Mouse (Mus musculus) heart, postnatal 0 days (tissue): ENCODE measurements at regions not wholly inside any gene's neighbourhood (a gene's known extent, or its start where the extent isn't known, plus 50 kb on each side); places are given as distances from the start of the nearest gene placed in this dataset.

Experiments used
- CTCF ChIP-seq: IDR thresholded peaks from 2 replicates; pipeline ENCODE4 v1.5.1; 2016; ENCODE audit warnings: antibody characterized with exemption, control low read depth, low read depth
- EP300 ChIP-seq: IDR thresholded peaks from 2 replicates; pipeline ENCODE4 v1.6.1; 2016; ENCODE audit warnings: antibody characterized with exemption, low read depth

DNA sequence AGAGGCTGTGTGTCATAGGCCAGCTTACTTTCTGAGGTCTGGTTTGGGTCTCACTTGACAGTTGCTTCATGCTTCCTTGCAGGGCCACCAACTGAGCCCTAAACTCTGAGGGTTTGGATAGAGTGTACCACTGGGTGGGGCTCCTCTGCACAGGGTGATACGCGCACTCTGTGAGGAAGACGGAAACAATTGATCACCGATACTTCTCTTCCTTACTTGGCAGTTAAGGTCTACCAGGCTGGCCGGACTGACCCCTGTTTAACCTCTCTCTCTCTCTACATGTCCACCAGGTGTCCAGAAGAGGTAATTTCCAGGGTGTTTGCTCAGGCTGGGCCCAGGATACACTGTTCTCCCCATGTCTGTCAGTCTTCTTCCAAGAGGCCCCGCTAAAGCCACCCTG is 63.6 kb upstream of the Bod1 start:
- no peak for TF ChIP-seq CTCF
- no peak for TF ChIP-seq EP300
